Mouse (Mus musculus) heart, postnatal 4 days (tissue): ENCODE results near the gene C1qtnf1. TPM values are rescaled to one million over a fixed set of nuclear protein-coding genes. Genes with fewer than 3 reads are reported as not detected.

Experiments
- DNase-seq: peaks from one replicate; pipeline ENCODE4 v3.0.0; 2021
- total RNA-seq, 2 experiments: library from RNA; stranded (reverse); gene quantifications; 2 replicates each; pipeline ENCODE4 v1.2.3; 2021

Gene C1qtnf1
- total RNA-seq, 2 experiments from 2014 or later: 21.2 to 25.1 TPM

DNA sequence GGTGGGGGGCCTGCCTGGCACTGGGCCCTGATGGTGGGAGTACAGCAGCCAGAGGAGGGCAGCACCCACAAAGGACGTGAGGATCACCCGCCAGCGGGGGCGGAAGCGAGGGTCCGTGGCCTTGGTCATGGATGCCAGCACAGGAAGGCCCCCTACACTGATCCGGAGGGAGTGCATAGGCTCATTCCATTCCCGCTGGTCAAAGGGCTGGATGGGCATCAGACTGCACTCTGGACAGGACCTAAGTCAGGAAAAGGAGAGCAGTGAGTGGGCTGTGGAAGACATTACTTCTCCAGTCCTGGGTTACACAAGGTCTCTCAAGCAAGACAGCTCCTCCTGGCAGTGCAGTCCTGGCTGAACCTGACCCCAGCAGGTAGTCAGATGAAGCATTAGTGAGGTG lies 16.7 kb upstream of the C1qtnf1 start:
- DNase-seq: no peak

DNA sequence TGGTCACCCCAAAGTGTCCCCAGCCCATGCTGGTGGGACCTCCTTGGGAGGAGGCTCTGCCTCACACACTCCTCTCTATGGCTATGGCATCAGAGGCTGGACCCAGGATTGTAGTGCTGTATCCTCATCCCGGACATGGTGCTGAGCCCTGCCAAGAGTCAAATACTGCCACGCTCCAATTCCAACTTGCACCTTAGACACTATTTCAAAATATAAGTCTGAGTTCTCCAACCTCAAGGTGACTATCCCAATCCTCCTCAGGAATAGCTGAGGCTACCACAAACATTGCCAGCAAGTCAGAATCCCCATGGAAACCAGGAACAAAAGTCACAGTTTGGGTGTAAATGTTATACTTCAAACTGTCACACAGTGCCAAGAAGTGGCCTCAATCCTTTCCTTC lies 15.4 kb upstream of the C1qtnf1 start:
- no peak for DNase-seq

DNA sequence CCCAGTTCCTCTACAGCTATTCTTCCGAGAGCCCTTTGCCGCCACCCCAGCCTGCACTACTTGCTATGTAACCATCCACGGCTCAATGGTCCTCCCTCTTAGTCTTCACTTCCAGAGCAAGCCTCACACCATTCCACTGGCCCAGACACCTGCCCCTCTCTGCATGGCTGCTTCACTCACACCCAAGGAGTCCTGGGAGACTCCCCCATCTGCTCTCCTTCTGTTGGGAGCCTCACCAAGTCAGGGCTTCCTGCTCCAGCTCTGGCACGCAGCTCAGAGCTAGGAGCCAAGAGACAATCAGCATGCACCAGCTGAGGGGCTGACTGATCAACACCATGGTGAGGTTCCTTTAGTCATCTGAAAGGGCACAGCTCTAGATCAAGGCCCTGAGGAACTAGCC lies 14.9 kb upstream of the C1qtnf1 start:
- DNase-seq: no peak

DNA sequence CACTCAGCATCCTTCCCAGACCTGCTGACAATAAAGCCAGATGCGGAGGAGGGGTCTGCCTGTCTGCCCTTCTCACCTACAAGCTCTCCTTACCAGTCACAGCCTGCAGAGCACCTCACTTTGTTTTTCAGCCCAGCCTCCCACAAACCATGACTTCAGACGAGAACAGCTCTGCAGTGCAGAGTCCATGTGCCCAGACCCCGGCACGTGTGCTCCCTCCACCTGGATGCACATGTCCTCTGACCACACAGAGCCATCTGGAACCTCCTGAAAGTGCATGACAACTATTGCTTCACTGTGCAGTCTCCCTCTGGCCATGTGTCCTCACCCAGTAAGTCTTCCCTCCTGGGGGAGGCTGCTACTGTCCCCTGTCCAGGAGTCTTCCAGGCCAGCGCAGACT lies 13.7 kb upstream of the C1qtnf1 start:
- no peak for DNase-seq

DNA sequence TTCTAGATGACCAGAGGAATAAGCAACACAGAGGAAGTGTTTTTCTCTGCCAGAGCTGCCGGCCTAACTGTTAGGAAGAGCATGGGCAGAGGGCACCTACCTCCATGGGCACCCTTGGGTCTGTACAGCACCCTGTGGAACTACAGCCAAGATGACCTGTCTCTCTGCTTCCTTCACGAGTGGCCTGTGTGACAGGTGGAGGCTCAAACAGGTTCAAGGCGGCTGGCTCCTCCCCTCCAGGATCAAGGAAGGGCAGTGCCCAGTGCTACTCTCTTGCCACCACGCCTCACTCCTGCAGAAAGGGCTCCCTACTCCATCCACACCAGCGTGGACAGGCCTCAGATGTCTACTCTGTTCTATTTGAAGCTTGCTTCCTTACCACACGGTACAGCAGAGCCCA lies 12.4 kb upstream of the C1qtnf1 start:
- no peak for DNase-seq

DNA sequence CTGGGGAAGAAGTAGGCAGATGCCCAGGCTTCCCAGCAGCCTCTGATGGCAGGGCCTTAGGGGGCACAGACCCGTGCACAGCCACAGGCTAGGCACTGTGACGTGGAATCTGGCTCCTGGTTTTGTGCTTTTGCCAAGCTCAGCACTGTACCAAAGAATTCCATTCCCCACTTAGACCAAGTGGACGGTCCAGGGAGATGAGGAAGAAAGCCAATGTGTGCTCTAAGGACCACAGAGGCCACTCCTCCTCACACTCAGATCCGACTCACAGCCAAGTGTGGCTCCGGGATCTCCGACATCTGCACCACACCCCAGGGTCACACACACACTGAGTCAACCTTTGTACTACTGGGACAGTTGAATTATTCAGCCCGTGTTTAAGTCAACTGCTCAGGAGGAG lies 12.0 kb upstream of the C1qtnf1 start:
- DNase-seq: no peak

DNA sequence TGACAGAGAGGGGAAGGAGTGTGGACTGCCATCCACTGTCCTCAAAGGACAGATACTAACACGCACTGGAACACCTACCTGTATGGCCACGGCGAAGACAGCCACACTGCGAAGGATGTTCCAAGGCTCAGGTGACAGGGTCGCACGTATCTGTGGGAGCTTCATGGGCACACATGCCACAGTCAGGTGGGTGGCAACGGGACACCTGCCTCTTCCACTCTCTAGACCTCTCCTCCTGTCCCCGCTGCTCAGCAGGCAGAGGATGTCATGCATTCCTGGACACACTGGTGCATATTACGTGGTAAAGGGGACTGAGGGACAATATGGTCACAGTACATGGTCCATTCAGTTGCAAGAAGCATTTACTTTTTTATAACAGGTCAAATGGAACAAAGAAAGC lies 10.5 kb upstream of the C1qtnf1 start:
- no peak for DNase-seq

DNA sequence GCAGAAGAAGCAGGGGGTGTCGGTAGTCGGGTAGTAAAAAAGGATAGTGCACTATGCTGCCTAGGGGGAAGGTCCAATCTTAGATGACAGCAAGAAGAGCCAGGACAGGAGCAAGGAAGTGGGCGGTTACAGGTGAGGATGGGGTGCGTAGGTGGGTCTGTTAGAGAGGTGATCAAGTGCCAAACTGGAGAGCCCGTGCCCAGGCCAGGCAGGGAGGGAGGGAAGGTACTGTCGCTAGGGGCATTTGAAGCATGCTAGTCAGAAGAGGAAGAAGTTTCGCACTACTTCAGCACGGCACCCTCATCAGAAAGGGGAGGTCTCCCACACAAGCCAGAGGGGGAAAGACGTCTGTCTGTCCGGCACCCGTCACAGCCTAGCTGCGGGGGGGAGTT lies 9.6 kb upstream of the C1qtnf1 start:
- no peak for DNase-seq

DNA sequence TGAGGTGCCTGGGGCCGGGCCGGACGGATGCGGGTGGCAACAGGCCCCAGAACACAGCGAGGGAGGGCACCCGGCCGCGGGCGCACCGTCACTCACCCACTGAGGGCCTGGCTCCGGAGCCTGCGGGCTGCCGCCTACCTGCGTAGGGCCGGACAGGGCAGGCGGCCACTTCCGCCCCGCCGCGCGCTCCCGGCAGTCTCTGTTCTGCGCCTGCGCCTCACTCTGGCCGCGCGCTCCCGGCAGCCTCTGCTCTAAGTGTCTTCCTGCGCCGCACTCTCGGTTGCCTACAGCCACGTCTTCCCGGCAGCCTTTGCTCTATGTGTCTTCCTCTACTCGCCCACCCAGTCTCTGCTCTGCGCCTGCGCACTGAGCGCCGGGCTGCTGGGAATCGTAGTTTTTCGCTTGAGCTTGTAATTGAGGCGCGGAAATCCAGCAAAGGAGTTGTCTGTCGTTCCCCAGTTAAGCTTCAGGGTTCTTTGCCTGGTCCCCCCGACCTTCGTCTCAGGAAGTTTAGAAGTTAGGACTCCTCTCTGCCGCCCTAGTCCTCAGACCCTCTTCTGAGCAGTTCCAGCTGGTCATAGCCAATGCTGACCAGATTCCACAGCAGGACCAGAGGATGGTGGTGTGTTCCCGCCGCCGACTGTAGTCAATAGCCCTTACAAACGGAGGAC lies 9.0 kb upstream of the C1qtnf1 start, which contains the start of gene Cant1:
Cant1 (minus strand) TSS at position 253 of the 671 bp plus-strand sequence.
- DNase-seq: peak; percentile 97

DNA sequence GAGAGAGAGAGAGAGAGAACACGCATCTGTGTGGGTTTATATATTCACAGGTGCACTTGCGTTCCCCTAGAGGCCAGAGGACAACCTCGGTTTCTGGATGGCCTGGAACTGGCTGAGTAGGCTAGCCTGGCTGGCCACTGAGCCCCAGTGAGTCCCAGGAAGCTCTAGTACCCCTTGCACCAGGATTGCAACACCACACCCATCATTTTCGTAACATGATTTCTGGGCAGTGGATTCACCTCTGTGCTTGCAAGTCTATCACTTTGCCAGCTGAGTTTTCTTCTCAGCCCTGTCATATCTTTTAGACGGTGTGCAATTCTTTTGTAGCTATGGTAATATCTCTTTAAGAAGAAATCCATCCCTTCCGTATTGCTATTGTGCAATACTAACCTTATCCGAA lies 7.7 kb upstream of the C1qtnf1 start:
- DNase-seq: no peak

DNA sequence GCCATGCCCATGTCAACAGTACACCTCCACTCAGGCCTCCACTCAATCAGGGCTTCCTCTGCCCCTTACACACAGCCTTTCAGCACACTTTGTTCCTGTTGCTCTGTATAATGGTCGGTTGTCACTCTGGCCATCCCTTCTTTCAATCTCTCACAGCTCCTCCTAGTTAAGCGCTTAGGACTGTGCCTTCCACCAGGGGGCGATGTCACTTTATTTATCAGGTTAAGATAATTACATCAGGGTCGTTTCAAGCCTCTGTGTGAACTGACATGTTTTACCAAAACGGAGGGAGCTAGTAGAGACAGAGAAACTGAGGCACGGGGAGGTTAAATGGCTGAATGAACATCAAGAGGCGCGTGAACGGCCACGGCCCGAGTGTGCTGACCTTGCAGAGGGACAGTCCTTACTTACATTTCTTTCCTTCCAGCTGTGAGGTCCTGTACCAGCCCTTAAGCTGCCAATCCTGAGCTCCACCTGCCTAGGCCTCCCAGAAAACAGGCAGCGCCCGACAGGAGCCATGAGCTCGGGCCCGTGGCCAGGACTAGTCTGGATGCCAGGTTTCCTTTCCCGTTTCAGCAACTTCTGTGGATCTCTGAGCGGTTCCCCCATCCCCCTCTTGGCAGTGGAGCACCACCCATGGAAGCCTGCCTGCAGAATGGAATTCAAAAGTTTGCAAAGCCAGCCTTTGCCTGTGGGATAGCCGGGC lies 4.6 kb upstream of the C1qtnf1 start:
- DNase-seq: peak; percentile 88

DNA sequence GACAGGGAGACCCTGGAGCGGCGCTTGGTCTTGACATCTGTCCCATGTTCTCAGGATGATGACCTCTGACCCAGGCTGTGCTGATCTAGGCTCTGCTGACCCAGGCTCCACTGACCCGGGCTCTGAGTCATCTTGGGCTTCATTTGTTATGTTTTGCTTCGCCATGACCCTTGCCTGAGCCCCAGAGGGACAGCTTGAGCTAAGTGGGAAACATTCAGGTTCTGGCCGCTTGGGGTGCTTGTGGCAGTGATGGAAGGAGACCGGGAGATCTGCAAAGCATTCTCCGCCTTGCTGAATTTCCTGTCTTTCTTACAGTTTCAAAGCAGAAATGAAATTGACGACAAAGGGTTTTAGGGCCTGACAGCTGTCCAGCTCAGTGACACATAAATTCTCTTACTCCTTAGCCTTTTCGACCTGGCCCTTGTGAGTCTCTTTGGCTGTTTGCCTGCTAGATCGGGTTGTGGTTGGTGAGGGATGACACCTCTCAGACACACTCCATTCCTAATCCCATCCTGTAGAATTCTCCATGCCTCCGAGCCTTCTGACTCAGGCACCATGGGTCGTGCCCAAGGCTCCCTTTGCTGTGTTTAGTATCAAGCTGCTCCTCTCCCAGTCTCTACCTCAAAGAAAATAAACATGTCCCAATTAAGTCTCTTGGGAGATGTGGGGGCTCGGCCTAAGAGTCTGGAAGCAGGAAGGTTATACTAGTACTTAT lies 3.2 kb upstream of the C1qtnf1 start:
- DNase-seq: no peak

DNA sequence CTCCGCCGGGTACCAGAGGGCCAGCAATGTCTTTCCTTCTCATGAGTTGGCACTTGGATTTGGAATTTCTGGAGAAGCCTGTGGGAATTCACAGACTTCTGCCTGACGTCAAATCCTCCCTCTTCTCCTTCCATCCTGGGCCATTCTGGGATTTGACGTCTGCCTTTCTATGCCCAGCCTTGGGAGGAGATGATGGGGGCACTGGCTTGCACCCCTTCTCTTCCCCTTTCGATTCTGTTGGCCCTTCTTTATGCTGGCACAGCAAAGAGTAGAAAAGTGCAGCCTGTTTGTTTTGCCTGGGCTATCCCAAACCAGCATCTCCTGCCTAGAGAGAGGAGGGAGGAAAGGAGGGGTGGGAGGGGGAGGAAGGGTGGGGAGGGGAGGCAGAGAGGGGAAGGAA lies 1.2 kb upstream of the C1qtnf1 start:
- DNase-seq: no peak

DNA sequence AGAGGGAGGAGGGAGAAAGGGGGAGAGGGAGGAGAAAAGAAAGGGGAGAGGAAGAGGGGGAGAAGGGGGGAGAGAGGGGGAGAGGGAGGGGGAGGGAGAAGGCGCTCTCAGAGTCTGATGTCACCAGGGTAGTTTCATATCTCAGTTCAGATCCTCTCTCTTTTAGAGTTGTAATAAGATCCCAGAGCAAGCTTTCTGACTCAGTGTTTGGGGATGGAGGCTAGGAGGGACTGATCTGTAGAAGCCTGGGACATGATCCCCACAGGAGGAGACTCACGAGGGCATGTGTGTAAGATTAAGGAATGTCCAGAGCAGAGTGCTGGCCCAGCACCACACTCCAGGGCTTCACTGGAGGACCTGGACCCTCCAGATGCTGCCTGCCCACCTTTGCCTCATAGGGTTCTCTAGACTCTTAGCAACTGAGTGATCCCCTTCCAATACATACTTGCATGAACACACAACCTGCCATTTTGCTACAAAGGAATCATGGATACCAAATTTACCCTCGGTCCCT lies 680 bp upstream of the C1qtnf1 start:
- DNase-seq: no peak

DNA sequence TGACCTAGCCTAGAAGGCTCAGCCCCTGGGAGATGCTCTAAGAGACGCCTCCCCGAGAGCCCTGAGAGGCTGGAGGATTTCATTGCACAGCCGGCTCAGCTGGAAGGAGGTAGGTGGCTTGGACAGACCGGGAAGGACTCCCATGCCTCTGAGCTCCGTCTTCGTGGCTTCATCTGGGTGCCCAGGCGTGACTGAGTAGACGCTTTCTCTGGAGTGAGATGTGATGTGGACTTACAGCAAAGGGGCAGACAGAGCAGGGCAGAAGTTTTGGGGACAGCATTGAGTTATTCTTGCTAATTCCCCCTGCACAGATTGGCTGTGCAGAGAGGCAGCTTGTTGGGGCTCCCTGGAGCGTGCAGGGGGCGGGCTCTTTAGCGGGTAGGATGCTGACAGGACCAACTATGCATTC lies 461 bp downstream of the C1qtnf1 start:
- peak; percentile 48 for DNase-seq

DNA sequence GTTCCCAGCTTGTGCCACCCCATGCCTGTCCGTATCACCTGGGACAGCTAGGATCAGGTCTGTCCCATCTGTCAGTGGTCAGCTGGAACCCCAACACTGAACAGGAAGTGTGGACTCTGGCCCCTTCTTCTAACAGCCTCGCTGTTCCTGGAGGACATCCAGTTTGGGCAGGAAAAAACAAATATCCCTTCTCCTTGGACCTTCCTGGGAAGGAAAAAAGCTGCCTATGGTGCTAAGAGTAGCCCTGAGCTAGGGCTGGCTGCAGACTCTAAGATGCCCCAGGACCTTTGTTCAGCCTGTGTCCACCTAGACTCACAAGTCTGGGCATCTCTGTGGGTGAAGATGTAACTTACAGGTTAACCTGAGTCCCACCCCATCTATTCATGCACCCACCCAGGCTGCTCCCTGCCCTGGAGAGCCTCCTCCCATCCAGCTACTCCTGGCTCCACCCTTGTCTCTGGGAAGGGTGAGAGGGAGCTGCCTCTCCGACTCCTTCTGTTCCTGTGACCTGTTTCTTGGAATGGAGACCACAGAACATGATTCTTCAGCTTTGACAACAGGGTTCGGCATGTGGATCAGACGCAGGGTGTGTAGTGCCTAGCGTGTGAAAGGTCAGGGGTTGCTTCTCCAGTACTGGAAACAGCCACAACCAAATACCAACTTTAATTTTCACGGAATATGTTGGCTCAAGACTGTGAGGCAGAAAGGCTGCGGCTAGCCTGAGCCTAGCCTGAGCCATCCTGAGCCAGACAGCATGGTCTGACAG lies 1.1 kb downstream of the C1qtnf1 start:
- no peak for DNase-seq

DNA sequence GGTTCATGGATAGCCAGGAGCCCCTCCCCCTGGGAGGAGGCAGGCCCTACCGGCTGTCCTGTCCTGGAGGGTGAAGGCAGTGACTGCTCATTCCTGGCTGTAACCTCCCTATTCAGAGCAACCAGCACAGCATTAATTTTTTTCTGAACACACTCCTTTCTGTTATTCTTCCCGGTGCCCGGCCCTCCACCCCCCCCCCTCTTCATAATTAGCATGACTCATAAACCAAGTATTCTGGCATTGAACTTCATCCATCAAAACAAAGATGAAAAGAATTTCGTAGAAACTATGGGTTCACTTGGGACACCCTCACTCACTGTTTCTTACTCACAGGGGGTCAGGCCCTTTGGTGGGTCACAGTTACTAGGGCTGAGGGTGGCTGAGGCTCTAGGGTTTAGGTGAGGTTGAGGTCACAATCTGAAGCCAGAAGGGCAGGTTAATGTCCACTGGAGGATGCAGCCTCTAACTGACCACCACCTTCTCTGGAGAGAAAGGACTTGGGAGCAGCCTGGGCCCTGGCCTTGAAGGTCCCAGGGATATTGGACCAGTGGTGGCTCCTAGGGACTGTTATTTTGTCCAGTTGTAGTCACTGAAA lies 2.4 kb downstream of the C1qtnf1 start:
- DNase-seq: no peak

DNA sequence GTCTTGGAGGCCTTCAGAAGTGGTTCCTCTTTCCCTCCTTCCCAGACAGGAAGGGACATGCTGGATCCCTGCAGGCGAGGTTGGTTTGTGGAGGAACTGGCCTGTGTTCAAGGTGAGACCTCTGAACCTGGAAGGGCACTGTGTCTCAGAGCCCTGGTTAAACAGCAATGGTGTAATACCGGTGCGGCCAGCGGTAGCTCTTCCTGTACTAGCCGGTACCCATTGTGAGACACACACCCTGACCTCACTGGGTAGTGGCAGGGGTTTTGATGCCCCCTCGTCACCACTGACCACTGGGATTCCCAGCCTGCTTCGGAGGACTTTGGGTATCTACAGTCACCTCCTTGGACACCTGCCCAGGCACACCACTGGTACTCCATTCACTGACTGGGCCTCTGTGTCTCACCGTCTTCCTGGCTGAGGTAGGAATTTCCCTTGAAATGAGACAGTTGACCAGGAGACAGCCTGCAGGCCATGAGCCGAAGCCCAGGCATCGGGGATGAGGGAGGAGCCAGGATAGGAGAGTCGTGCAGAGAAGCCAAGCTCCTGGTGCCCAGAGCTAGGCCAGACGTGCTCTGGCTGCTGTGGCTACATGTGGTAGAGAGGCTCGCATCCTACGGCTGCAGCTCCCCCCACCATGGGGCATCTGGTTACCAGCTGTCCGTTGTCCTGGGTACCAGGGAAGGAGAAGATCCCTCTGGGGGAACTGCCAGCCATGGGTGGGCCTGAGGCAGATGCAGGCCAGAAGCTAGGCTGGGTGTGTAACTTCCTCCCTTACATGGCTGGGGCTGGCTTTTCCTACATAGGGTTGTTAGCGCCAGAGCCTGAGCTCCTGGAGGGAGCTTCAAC lies 3.3 kb downstream of the C1qtnf1 start:
- no peak for DNase-seq

DNA sequence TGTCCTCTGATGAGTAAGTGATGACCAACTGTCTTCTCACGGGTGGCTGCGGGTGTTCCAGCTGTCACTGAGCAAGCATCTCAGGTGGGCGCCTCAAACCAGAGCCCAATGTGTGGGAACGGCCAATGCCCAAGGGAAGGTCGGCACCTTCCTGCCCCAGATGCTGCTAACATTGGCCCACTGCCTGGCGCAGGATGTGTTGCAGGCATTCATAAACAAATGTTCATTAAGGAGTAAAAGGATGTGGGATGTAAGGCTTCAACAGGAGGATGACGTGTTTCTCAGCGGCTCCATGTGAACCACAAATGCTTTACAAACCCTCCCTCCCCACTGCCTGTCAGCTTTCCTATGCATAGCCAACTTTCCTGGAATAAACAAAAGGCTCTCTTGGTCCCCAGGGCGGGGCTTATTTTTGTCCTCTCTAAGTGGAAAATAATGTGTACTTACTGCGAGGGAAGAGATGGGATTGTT lies 5.4 kb downstream of the C1qtnf1 start:
- peak; percentile 58 for DNase-seq

DNA sequence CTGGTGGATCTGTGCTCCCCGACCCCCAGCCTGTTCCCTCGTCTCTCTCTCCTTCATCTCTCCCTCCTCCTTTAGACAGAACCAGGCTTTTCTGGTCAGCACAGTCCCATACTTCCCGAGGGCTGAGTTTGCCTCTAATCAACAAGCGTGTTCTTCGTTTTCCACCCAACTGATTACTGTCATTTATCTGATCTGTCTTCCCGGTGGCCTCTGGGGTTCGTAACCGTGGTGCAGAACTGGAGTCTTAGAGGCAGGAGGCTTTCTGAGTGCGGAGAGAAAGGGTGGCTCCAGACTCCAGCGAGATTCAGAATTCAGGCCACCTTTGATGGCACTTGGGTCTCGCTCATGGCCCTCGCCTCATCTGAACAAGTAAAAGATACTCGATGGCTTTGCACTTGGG lies 6.1 kb downstream of the C1qtnf1 start:
- DNase-seq: no peak

DNA sequence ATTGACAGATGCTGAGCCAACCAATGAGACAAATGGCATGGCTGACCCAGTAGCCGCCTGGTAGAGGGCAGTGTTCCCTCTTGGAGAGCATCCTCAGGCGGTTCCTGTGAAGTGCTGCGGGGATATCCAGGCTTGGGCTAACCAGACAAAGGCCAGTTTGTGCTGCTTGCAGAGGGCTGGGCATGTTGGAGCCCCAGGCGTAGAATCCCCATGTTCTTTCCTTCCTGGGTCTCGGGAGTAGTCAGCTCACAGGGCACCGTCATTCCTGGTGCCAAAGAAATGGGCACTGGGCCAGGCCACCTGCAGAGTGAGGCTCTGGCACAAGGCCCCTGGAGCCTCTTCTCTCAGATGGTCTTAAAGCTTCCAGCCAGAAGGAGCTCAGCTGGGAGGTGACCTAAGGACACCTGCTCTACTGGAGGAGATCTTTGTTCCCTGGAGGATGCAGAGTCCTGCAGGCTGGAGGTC lies 8.5 kb downstream of the C1qtnf1 start:
- DNase-seq: peak; percentile 40
